Mouse (Mus musculus): ENCODE data around the gene Itih3.

DNA sequence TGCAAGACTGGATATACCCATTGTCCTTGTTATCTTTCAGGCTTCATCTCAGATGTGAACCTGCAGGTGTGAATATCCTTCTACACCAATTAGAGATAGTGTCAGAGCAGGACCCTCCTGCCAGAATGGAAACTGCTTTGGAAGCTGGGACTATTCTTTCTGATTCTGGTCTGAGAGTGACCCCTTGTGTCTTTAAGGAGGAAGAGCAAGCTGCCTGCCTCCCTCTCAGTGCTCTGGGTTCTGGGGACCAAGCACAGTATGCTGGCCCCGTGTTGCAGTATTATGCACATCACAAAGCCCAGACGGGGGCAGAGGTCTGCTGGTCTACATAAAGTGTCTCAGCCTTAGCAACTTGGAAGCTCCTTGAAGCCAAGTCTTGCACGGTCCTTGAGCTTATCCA, 58.2 kb downstream of the Itih3 start:
- TF ChIP-seq CTCF (IDR thresholded peaks at IDR 0.05; ENCODE audit: borderline replicate concordance, control insufficient read depth, extremely low read depth, insufficient read depth, low read length, poor library complexity) (no peak), POLR2A (IDR thresholded peaks at IDR 0.05; ENCODE audit: control insufficient read depth, extremely low read depth, insufficient read depth, low read length, poor library complexity) (no peak)
